Mouse (Mus musculus): ENCODE results near the gene Slc7a7.
"Not testable (repeated sequence)": the region's sequence is repeated elsewhere in the genome, so short reads cannot be mapped to it uniquely, and the experiment has no call there.

The Slc7a7 gene

GRCm38 (mm10) chr14:54377166-54377565, 40.4 kb downstream of the Slc7a7 start:
- DNase-seq (ENCODE audit: low spot score in 2 of 2) = no peak

GRCm38 (mm10) chr14:54375916-54376315, 41.7 kb downstream of the Slc7a7 start:
- peak in 1 of 2 experiments; percentile 33 for DNase-seq (ENCODE audit: low spot score in 2 of 2)

- no peak for DNase-seq (ENCODE audit: low spot score in 2 of 2)
These were observed 44.7 kb downstream of the Slc7a7 start for GRCm38 (mm10) chr14:54372923-54373322.

DNA sequence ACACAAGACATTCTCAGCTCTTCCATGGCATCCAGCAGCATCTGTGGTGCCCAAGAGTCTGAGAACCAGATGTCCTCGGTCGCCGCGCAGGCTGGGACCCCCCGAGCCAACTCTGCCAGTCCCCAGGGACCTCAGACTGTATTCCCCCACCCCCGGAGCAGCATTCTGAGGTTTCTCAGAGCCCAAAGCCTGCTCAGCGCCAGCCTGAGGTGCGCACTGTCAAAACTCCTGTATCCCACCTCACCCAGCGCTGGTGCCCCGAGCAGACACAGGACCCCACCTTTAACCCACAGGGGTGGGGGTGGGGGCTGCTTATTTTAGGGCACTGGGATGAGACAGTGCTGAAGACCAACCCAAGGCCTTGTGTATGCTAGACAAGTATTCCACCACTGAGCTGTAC, 46.1 kb downstream of the Slc7a7 start:
- no peak for DNase-seq (ENCODE audit: low spot score in 2 of 2)

DNA sequence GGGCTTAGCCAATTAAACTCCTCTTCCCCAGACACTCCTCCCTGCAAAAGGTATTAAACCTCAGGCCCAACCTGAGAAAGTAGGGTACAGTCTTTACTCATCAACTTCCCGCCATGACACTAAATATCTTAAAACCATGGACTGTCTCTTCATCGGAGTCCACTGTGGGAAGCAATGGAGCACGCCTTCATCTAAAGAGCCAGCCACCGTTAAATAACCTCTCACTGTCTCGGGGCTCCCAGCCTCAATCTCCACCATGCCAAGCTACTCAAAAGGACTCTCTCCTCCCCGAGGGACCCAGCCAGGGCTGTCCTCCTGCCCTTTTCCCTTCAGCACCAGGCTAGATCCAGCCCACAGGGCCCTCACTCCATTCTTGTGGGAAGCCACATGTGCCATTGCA, 47.0 kb downstream of the Slc7a7 start:
- DNase-seq (ENCODE audit: low spot score in 2 of 2) = no peak

DNA sequence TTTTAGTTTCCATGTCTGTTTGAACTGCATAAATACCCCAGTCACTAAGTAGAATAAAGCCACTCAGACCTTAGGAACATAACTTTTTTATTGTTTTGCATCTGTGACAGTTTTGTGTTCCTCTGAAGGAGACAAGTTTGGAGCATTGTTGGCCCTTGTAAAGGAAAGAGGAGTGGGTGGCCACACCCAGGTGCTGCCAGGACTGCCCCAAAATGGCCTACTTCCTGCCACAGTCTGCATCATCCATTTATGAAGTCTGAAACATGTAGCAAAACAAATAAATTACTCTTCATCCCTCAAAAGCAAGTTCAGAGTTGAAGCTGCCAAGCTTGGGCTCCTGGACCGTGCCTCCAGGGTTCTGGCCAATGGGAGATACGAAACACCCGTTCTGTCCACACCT, 48.2 kb downstream of the Slc7a7 start:
- DNase-seq (ENCODE audit: low spot score in 2 of 2) = no peak

- DNase-seq (ENCODE audit: low spot score in 2 of 2) = no peak
These were observed 50.0 kb downstream of the Slc7a7 start for GRCm38 (mm10) chr14:54367429-54368060.

- DNase-seq (ENCODE audit: low spot score in 2 of 2) = no peak
These were observed 51.0 kb downstream of the Slc7a7 start for GRCm38 (mm10) chr14:54366581-54366980.

GRCm38 (mm10) chr14:54365026-54365645, 52.4 kb downstream of the Slc7a7 start:
- no peak for DNase-seq (ENCODE audit: low spot score in 2 of 2)

DNA sequence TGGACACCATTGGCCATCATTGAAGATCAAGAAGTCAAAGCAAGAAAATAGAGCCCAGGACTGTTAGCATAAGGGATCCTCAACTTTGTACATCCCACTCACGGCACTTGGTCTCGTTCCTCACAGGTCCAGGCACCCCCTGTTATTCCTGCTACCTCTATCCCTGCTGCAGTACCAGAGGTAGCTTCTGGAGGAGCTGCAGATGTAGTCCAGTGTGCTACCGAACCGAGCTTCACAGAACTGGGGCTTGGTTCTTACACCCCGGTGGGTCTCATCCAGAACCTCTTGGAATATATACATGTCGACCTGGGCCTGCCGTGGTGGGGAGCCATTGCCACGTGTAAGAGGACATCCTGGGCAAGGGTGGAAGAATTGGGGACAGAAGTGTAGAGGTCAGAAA, 54.4 kb downstream of the Slc7a7 start:
- DNase-seq (ENCODE audit: low spot score in 2 of 2) = no peak

DNA sequence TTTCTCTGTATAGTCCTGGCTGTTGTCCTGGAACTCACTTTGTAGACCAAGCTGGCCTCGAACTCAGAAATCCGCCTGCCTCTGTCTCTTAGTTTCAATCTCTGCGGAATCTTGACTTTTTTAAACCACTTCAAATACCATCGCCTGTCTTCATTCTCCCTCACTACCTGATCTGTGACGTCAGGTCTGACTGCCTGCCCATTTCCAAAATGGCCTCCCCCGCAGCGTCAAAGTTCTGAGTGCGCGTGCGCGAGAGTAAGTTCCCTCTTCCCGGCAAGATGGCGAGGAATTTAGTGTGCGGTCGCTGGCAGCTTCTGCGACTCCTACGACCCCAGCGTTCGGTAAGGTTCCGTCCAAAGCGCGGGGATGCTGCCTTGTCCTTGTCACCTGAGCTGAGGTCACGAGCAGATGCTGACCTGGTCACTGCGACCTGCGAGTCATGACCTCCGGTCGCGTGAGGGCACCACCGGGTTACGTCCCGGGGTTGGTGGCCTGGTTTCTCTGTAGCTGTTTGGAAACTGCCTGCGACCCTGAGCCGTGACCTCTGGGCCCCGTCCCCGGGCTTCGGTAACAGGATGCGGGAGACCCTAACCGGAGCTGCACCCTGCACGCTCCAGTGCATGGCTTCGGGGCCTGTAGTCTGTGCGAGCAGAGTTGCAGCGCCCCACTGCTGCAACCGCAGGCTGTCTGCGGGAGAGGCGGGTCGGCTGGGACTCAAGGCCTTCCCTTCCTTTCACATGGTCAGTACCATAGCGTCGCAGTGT, 56.8 kb downstream of the Slc7a7 start, which contains the start of gene Oxa1l:
Gene Oxa1l, plus strand, starts transcription at position 258 of the 764 bp plus-strand sequence.
- DNase-seq (ENCODE audit: low spot score in 2 of 2) = peak; percentile 95 to 97

- no peak for DNase-seq (ENCODE audit: low spot score in 2 of 2)
These were observed 63.2 kb downstream of the Slc7a7 start for GRCm38 (mm10) chr14:54354406-54354805.

GRCm38 (mm10) chr14:54352314-54352713, 65.3 kb downstream of the Slc7a7 start:
- no peak for DNase-seq (ENCODE audit: low spot score in 2 of 2)

- not testable (repeated sequence) for DNase-seq (ENCODE audit: low spot score in 2 of 2)
These were observed 66.6 kb downstream of the Slc7a7 start for GRCm38 (mm10) chr14:54350773-54351541.

DNA sequence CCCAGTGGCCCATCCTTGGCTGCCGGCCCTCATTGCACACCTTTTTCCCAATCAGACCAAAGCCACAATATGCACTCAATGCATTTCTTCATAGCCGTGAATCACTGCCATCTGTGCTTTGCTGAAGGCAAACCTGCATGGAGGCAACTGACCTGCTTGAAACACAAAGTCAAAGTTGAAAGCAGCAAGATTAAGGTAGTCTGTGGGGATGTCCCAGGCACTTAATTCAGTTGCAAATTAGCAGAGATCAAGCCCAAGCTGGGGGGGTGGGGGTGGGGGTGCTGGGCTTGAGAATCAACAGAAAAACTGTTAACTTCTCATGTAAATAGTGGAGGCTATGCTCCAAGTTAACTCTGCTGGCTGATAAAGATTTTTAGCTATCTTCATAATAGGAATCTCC, 75.8 kb downstream of the Slc7a7 start:
- DNase-seq (ENCODE audit: low spot score in 2 of 2) = not testable (repeated sequence)

GRCm38 (mm10) chr14:54340836-54341235, 76.7 kb downstream of the Slc7a7 start:
- DNase-seq (ENCODE audit: low spot score in 2 of 2) = no peak

- DNase-seq (ENCODE audit: low spot score in 2 of 2) = peak in 1 of 2 experiments; percentile 21
These were observed 84.0 kb downstream of the Slc7a7 start for GRCm38 (mm10) chr14:54333452-54334189.

DNA sequence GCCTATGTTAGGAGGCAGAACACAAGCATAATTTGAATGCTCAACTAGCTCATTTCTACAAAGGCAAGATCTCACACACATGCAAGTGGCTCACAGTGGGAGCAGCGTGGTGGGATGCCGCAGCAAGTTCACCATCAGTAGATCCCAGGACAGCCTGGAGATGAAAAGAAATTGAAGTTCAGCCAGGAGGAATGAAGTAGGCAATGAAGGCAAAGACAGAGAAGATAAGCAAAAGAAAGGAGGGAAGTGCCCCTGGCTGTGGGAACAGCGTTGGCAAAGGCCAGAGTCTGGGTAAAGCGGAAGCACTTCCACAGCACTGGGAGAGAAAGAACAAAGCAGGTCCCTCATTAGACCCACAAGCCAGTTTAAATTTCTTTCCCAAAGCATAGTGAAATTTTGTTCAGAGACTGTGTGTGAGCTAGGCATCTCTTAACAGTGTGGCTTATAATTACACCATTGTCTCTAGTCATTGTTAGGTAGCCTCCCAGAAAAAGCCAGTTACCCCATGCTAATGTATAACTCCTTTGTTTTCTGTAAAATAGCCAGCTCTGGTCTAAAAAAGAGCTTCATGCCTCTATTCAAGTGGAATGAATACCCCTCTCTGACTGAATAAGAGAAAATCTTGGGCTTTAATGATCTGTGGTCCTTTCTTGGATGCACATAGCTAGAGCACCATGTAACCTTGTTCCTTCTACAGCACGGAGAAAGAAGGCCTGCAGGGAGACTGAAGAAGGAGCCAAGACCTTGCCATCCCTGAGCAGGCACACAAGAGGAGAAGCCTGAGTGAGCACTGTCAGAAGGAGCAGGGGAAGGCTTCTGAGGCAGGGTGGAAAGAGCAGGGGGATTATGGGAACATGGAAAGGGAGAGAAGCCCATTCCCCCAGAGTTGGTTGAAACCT, 85.2 kb downstream of the Slc7a7 start:
- no peak for DNase-seq (ENCODE audit: low spot score in 2 of 2)

- DNase-seq (ENCODE audit: low spot score in 2 of 2) = no peak
These were observed 86.4 kb downstream of the Slc7a7 start for GRCm38 (mm10) chr14:54331178-54331577.

- no peak for DNase-seq (ENCODE audit: low spot score in 2 of 2)
These were observed 88.4 kb downstream of the Slc7a7 start for GRCm38 (mm10) chr14:54329201-54329600.
